Mouse (Mus musculus): Measurements from ENCODE around the gene Brix1. TPM values are rescaled to one million over a fixed set of nuclear protein-coding genes. Genes with fewer than 3 reads are reported as not detected.

Brix1 gene
- total and polyA plus RNA-seq, 2 experiments from 2014 or later = 5.6 to 56.8 TPM

GRCm38 (mm10) chr15:10460986-10461385 is 24.8 kb downstream of the Brix1 start:
- H3K27me3 ChIP-seq (ENCODE audit: control insufficient read depth, insufficient read depth, low read length) = no peaks in the 10 kb centered on the region
- TF ChIP-seq EP300 (IDR thresholded peaks at IDR 0.05; ENCODE audit: low read depth) (no peak), CTCF (IDR thresholded peaks at IDR 0.05; ENCODE audit: low read depth) (no peak)
- H3K9ac ChIP-seq (replicated peaks; ENCODE audit: low read depth, low read length) = no peak overlapping the region
- H3K9me3 ChIP-seq (replicated peaks; ENCODE audit: control insufficient read depth, low read length) = no peaks in the 10 kb centered on the region
- ATAC-seq (ENCODE audit: insufficient read depth, low read depth) = no peak
- H3K36me3 ChIP-seq (replicated peaks; ENCODE audit: control insufficient read depth, insufficient read depth, low read length) = peaks cover 28% of the 10 kb centered on the region
- no peak for DNase-seq (ENCODE audit: low spot score)
- H3K4me1 ChIP-seq (ENCODE audit: control insufficient read depth, insufficient read depth) = no peaks in the 10 kb centered on the region
- no peak overlapping the region for H3K4me2 ChIP-seq (ENCODE audit: low read depth, low read length)
- 74% methylated on average over 12 of the region's 12 CpGs for WGBS
- H3K27ac ChIP-seq (ENCODE audit: low read depth) = no peak overlapping the region
- no peak overlapping the region for H3K4me3 ChIP-seq (ENCODE audit: low read depth, low read length)

DNA sequence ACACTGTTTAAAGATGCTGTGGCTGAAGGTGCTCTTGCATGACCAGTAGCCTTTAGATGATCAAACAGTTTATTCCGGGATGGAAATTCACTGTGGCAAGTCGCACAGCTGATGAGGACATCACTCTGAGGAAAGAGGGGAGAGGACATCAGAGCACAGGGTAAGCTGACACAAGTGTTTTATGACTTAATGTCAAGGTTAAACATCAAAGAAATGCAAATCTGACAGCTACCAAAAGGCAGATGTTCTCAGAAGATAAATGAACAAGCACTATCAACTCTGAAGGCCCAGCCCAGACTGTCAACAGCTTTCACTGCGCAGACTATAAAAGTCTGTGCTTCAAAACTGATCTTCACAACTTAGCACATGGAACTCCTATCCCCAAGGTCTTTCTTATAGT is 38.6 kb downstream of the Brix1 start:
- no peak overlapping the region for H3K9ac ChIP-seq (replicated peaks; ENCODE audit: low read depth, low read length)
- no peak overlapping the region for H3K27ac ChIP-seq (ENCODE audit: low read depth)
- no peak for DNase-seq (ENCODE audit: low spot score)
- H3K9me3 ChIP-seq (replicated peaks; ENCODE audit: control insufficient read depth, low read length) = no peaks in the 10 kb centered on the region
- H3K4me1 ChIP-seq (ENCODE audit: control insufficient read depth, insufficient read depth) = no peaks in the 10 kb centered on the region
- no peak for TF ChIP-seq CTCF (IDR thresholded peaks at IDR 0.05; ENCODE audit: low read depth)
- no peak for TF ChIP-seq EP300 (IDR thresholded peaks at IDR 0.05; ENCODE audit: low read depth)
- H3K4me3 ChIP-seq (ENCODE audit: low read depth, low read length) = no peak overlapping the region
- H3K36me3 ChIP-seq (replicated peaks; ENCODE audit: control insufficient read depth, insufficient read depth, low read length) = peaks cover 45% of the 10 kb centered on the region
- no peak overlapping the region for H3K4me2 ChIP-seq (ENCODE audit: low read depth, low read length)
- H3K27me3 ChIP-seq (ENCODE audit: control insufficient read depth, insufficient read depth, low read length) = no peaks in the 10 kb centered on the region
- 81% methylated on average over 3 of the region's 3 CpGs for WGBS
- no peak for ATAC-seq (ENCODE audit: insufficient read depth, low read depth)

- Histone ChIP-seq H3K36me3 (replicated peaks; ENCODE audit: control insufficient read depth, insufficient read depth, low read length) (peaks cover 24% of the 10 kb centered on the region), H3K4me2 (ENCODE audit: low read depth, low read length) (no peak overlapping the region), H3K27me3 (ENCODE audit: control insufficient read depth, insufficient read depth, low read length) (no peaks in the 10 kb centered on the region), H3K9me3 (replicated peaks; ENCODE audit: control insufficient read depth, low read length) (no peaks in the 10 kb centered on the region), H3K4me1 (ENCODE audit: control insufficient read depth, insufficient read depth) (no peaks in the 10 kb centered on the region), H3K9ac (replicated peaks; ENCODE audit: low read depth, low read length) (no peak overlapping the region), H3K27ac (ENCODE audit: low read depth) (no peak overlapping the region), H3K4me3 (ENCODE audit: low read depth, low read length) (no peak overlapping the region)
- DNase-seq (ENCODE audit: low spot score) (no peak), ATAC-seq (ENCODE audit: insufficient read depth, low read depth) (no peak)
- TF ChIP-seq CTCF (IDR thresholded peaks at IDR 0.05; ENCODE audit: low read depth) (no peak), EP300 (IDR thresholded peaks at IDR 0.05; ENCODE audit: low read depth) (no peak)
- WGBS = 67% methylated on average over 1 of the region's 1 CpGs
Observed at GRCm38 (mm10) chr15:10442275-10442674, 43.5 kb downstream of the Brix1 start.

DNA sequence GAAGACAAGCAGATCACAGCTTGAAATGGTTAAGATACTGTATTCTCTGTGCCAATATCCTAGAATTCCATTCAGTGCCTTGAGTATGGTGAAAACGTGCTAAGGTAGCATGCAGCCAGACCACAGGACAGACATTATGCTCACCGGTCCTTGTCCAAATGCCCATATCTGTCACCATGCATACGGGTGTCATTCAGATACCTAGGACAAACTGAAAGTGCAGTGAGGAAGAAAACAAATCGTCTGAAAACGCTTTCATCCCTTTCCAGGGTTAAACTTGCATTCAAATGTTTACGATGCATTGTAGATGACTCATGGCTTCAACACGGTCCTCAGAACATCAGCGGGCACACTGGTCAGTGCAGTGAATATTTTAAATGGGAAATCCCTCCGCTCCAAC is 44.3 kb downstream of the Brix1 start:
- H3K36me3 ChIP-seq (replicated peaks; ENCODE audit: control insufficient read depth, insufficient read depth, low read length) = peaks cover 20% of the 10 kb centered on the region

GRCm38 (mm10) chr15:10439963-10440362 is 45.8 kb downstream of the Brix1 start:
- H3K9me3 ChIP-seq (replicated peaks; ENCODE audit: control insufficient read depth, low read length) = no peaks in the 10 kb centered on the region
- WGBS = 60% methylated on average over 6 of the region's 6 CpGs
- DNase-seq (ENCODE audit: low spot score) = no peak
- H3K4me3 ChIP-seq (ENCODE audit: low read depth, low read length) = no peak overlapping the region
- TF ChIP-seq EP300 (IDR thresholded peaks at IDR 0.05; ENCODE audit: low read depth) (no peak), CTCF (IDR thresholded peaks at IDR 0.05; ENCODE audit: low read depth) (peak; percentile 33; the same call in 1 of the 2 replicates)
- peaks cover 16% of the 10 kb centered on the region for H3K36me3 ChIP-seq (replicated peaks; ENCODE audit: control insufficient read depth, insufficient read depth, low read length)
- no peak overlapping the region for H3K4me2 ChIP-seq (ENCODE audit: low read depth, low read length)
- H3K9ac ChIP-seq (replicated peaks; ENCODE audit: low read depth, low read length) = no peak overlapping the region
- ATAC-seq (ENCODE audit: insufficient read depth, low read depth) = no peak
- no peaks in the 10 kb centered on the region for H3K4me1 ChIP-seq (ENCODE audit: control insufficient read depth, insufficient read depth)
- no peak overlapping the region for H3K27ac ChIP-seq (ENCODE audit: low read depth)
- H3K27me3 ChIP-seq (ENCODE audit: control insufficient read depth, insufficient read depth, low read length) = no peaks in the 10 kb centered on the region

More for the DNA sequence above, 44.3 kb downstream of the Brix1 start:
- ATAC-seq (ENCODE audit: insufficient read depth, low read depth) (no peak), DNase-seq (ENCODE audit: low spot score) (no peak)
- no peak for TF ChIP-seq CTCF (IDR thresholded peaks at IDR 0.05; ENCODE audit: low read depth)
- no peak overlapping the region for H3K4me2 ChIP-seq (ENCODE audit: low read depth, low read length)
- no peak overlapping the region for H3K4me3 ChIP-seq (ENCODE audit: low read depth, low read length)
- WGBS = 82% methylated on average over 9 of the region's 9 CpGs
- H3K9me3 ChIP-seq (replicated peaks; ENCODE audit: control insufficient read depth, low read length) = no peaks in the 10 kb centered on the region
- no peaks in the 10 kb centered on the region for H3K4me1 ChIP-seq (ENCODE audit: control insufficient read depth, insufficient read depth)
- no peak overlapping the region for H3K27ac ChIP-seq (ENCODE audit: low read depth)
- H3K9ac ChIP-seq (replicated peaks; ENCODE audit: low read depth, low read length) = no peak overlapping the region
- H3K27me3 ChIP-seq (ENCODE audit: control insufficient read depth, insufficient read depth, low read length) = no peaks in the 10 kb centered on the region

- H3K27ac ChIP-seq (ENCODE audit: low read depth) = no peak overlapping the region
Observed at GRCm38 (mm10) chr15:10436893-10437292, 48.9 kb downstream of the Brix1 start.

More at GRCm38 (mm10) chr15:10436893-10437292, 48.9 kb downstream of the Brix1 start:
- no peaks in the 10 kb centered on the region for H3K9me3 ChIP-seq (replicated peaks; ENCODE audit: control insufficient read depth, low read length)
- no peaks in the 10 kb centered on the region for H3K27me3 ChIP-seq (ENCODE audit: control insufficient read depth, insufficient read depth, low read length)
- H3K4me2 ChIP-seq (ENCODE audit: low read depth, low read length) = no peak overlapping the region
- H3K36me3 ChIP-seq (replicated peaks; ENCODE audit: control insufficient read depth, insufficient read depth, low read length) = peaks cover 7% of the 10 kb centered on the region; the same call in 1 of the 2 replicates
- no peak overlapping the region for H3K9ac ChIP-seq (replicated peaks; ENCODE audit: low read depth, low read length)
- no peak for DNase-seq (ENCODE audit: low spot score)
- no peaks in the 10 kb centered on the region for H3K4me1 ChIP-seq (ENCODE audit: control insufficient read depth, insufficient read depth)
- WGBS = 73% methylated on average over 1 of the region's 1 CpGs
- ATAC-seq (ENCODE audit: insufficient read depth, low read depth) = no peak
- H3K4me3 ChIP-seq (ENCODE audit: low read depth, low read length) = no peak overlapping the region
- TF ChIP-seq EP300 (IDR thresholded peaks at IDR 0.05; ENCODE audit: low read depth) (no peak), CTCF (IDR thresholded peaks at IDR 0.05; ENCODE audit: low read depth) (no peak)
